19 mouse cellular contexts compared by ENCODE assay signal in the genomic region with DNA sequence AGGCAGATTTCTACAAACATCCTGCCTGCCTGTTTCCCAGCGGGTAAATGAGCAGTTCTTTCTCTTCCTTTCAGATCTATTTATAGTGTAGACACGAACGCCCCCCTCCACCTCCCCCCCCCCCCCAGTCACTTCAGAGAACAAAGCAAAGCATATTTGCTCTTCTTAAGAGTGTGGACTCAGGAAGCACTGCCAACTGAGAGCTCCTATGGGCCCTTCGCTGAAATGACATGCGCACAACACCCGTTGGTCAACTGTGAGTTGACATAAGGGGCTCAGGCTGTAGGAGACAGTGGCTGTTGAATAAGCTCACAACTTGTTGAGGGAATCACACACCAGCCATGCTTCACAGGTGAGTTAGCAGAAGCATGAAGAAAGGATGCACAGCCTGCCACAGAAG.
DNase-seq lines count a peak whose midpoint lies in the region; ATAC-seq and TF ChIP-seq lines count a peak whose summit lies in the region.
"Had no signal": no experiment of that assay in that cellular context is flagged by ENCODE, and none has a peak within 500 bp of the region (broad histone marks: within the 10 kb centered on the region; RNA-seq: fewer than 3 reads in every experiment).

No protein-coding gene starts in this region.

- no peak for TF ChIP-seq CTCF in lung, embryonic 14.5 days (IDR thresholded peaks at IDR 0.05; ENCODE audit: low read depth)

- 0 out of 2 replicates have a peak, but pooled peaks cover 3% of the 10 kb centered on the region for H3K4me1 ChIP-seq in hindbrain, embryonic 11.5 days (replicated peaks; ENCODE audit: control insufficient read depth, insufficient read depth, low read length)
- peaks cover 6% of the 10 kb centered on the region for H3K4me1 ChIP-seq in hindbrain, embryonic 16.5 days (ENCODE audit: control insufficient read depth, insufficient read depth, low read depth, low read length)
- H3K4me1 ChIP-seq in embryonic facial prominence, embryonic 10.5 days = peaks cover 50% of the 10 kb centered on the region
- H3K4me1 ChIP-seq in lung, embryonic 14.5 days (ENCODE audit: insufficient read depth) = peaks cover 3% of the 10 kb centered on the region; the same call in 1 of the 2 replicates
- H3K4me1 ChIP-seq: intestine, embryonic 15.5 days had no signal

- no peak overlapping the region for H3K27ac ChIP-seq in hindbrain, embryonic 11.5 days (ENCODE audit: low read depth, low read length)
- H3K27ac ChIP-seq in hindbrain, embryonic 16.5 days (ENCODE audit: low read depth, low read length) = no peak overlapping the region
- H3K27ac ChIP-seq in embryonic facial prominence, embryonic 10.5 days (replicated peaks) = peak overlapping the region; percentile 40; the same call in 1 of the 2 replicates
- peak overlapping the region; percentile 55 for H3K27ac ChIP-seq in lung, embryonic 14.5 days (ENCODE audit: low read depth)
- H3K27ac ChIP-seq: gastrocnemius, adult 2 months; heart, embryonic 13.5 days; intestine, embryonic 15.5 days; kidney, postnatal 0 days; layer of hippocampus, adult 2 months; liver, embryonic 13.5 days had no signal

- peak; percentile 16 for DNase-seq in hindbrain, embryonic 11.5 days (ENCODE audit: low spot score)
- DNase-seq in embryonic facial prominence, embryonic 10.5 days (ENCODE audit: low spot score) = no peak
- DNase-seq in lung, embryonic 14.5 days = peak; percentile 74
- peak; percentile 62 to 78 for DNase-seq in lung, postnatal 4 days
- DNase-seq in left cerebral cortex, adult 8-10 months (ENCODE audit: low spot score in 2 of 2) = no peak
- DNase-seq: adrenal gland, postnatal 14 days; cerebellum, adult 2 months; gastrocnemius, adult 2 months; heart, postnatal 36 days; liver, embryonic 13.5 days; thymus, postnatal 14 days had no signal

- ATAC-seq in hindbrain, embryonic 11.5 days (ENCODE audit: low FRiP score) = no peak
- ATAC-seq in hindbrain, embryonic 16.5 days = no peak
- ATAC-seq in lung, embryonic 14.5 days (ENCODE audit: insufficient read depth) = peak; percentile 80
- ATAC-seq in frontal cortex, adult (ENCODE audit: low TSS enrichment) = no peak
- ATAC-seq: activated CD4-positive, CD25-positive, alpha-beta regulatory T cell, adult 4 months; intestine, embryonic 15.5 days; Patski had no signal

- no peak overlapping the region for H3K9ac ChIP-seq in hindbrain, embryonic 11.5 days (ENCODE audit: low read depth, low read length)
- H3K9ac ChIP-seq in hindbrain, embryonic 16.5 days (ENCODE audit: low read depth, low read length) = no peak overlapping the region
- no peak overlapping the region for H3K9ac ChIP-seq in lung, embryonic 14.5 days
- H3K9ac ChIP-seq: heart, embryonic 13.5 days; intestine, embryonic 15.5 days; liver, embryonic 13.5 days had no signal

- no peaks in the 10 kb centered on the region for H3K27me3 ChIP-seq in hindbrain, embryonic 11.5 days (ENCODE audit: control insufficient read depth, insufficient read depth, low read length)
- peaks cover 2% of the 10 kb centered on the region; the same call in 1 of the 2 replicates for H3K27me3 ChIP-seq in hindbrain, embryonic 16.5 days (replicated peaks; ENCODE audit: control insufficient read depth, insufficient read depth, low read length)
- H3K27me3 ChIP-seq in embryonic facial prominence, embryonic 10.5 days (replicated peaks; ENCODE audit: low read depth, poor library complexity, severe bottlenecking) = peaks cover 32% of the 10 kb centered on the region
- H3K27me3 ChIP-seq in lung, embryonic 14.5 days (ENCODE audit: insufficient read depth, low read length) = no peaks in the 10 kb centered on the region
- H3K27me3 ChIP-seq: heart, embryonic 13.5 days; intestine, embryonic 15.5 days; liver, embryonic 13.5 days; Patski had no signal

- H3K4me3 ChIP-seq in hindbrain, embryonic 11.5 days (ENCODE audit: low read depth, low read length) = no peak overlapping the region
- H3K4me3 ChIP-seq in hindbrain, embryonic 16.5 days (ENCODE audit: low read length) = no peak overlapping the region
- no peak overlapping the region for H3K4me3 ChIP-seq in embryonic facial prominence, embryonic 10.5 days
- no peak overlapping the region for H3K4me3 ChIP-seq in lung, embryonic 14.5 days (ENCODE audit: low read depth, low read length)
- H3K4me3 ChIP-seq: gastrocnemius, adult 2 months; heart, embryonic 13.5 days; intestine, embryonic 15.5 days; layer of hippocampus, adult 2 months; liver, embryonic 13.5 days had no signal

- no peaks in the 10 kb centered on the region for H3K36me3 ChIP-seq in hindbrain, embryonic 11.5 days (ENCODE audit: control insufficient read depth, insufficient read depth, low read length)
- H3K36me3 ChIP-seq in hindbrain, embryonic 16.5 days (ENCODE audit: control insufficient read depth, insufficient read depth, low read length) = no peaks in the 10 kb centered on the region
- H3K36me3 ChIP-seq in embryonic facial prominence, embryonic 10.5 days (replicated peaks) = no peaks in the 10 kb centered on the region
- H3K36me3 ChIP-seq in lung, embryonic 14.5 days (ENCODE audit: insufficient read depth) = no peaks in the 10 kb centered on the region
- H3K36me3 ChIP-seq: heart, embryonic 13.5 days; intestine, embryonic 15.5 days; liver, embryonic 13.5 days had no signal

- 47% methylated on average over 5 of the region's 6 CpGs for WGBS in hindbrain, embryonic 11.5 days
- WGBS in hindbrain, embryonic 16.5 days = 43% methylated on average over 5 of the region's 6 CpGs
- 57% methylated on average over 6 of the region's 6 CpGs for WGBS in embryonic facial prominence, embryonic 10.5 days
- 34% methylated on average over 6 of the region's 6 CpGs for WGBS in lung, embryonic 14.5 days

- no peak overlapping the region for H3K4me2 ChIP-seq in hindbrain, embryonic 11.5 days (replicated peaks; ENCODE audit: low read depth, low read length)
- H3K4me2 ChIP-seq in hindbrain, embryonic 16.5 days (ENCODE audit: low read length) = no peak overlapping the region
- H3K4me2 ChIP-seq in lung, embryonic 14.5 days = no peak overlapping the region
- H3K4me2 ChIP-seq: heart, embryonic 13.5 days; intestine, embryonic 15.5 days; liver, embryonic 13.5 days had no signal

- no peaks in the 10 kb centered on the region for H3K9me3 ChIP-seq in hindbrain, embryonic 11.5 days (ENCODE audit: control insufficient read depth, low read length)
- no peaks in the 10 kb centered on the region for H3K9me3 ChIP-seq in hindbrain, embryonic 16.5 days (ENCODE audit: control insufficient read depth, low read length)
- no peaks in the 10 kb centered on the region for H3K9me3 ChIP-seq in embryonic facial prominence, embryonic 10.5 days
- H3K9me3 ChIP-seq in lung, embryonic 14.5 days (ENCODE audit: low read depth, low read length) = no peaks in the 10 kb centered on the region
- H3K9me3 ChIP-seq: heart, embryonic 13.5 days; intestine, embryonic 15.5 days; liver, embryonic 13.5 days had no signal

Comparison
In these comparisons a context has a peak if more than half of its experiments do, and no peak if none do; other contexts are left out.
1. DNase-seq: peak in hindbrain, embryonic 11.5 days (single experiment), lung, embryonic 14.5 days (single experiment) and lung, postnatal 4 days (2 of 2); none in embryonic facial prominence, embryonic 10.5 days (single experiment) and left cerebral cortex, adult 8-10 months (0 of 2).
2. H3K27ac ChIP-seq: peak in embryonic facial prominence, embryonic 10.5 days (single experiment) and lung, embryonic 14.5 days (single experiment); none in hindbrain, embryonic 11.5 days (single experiment) and hindbrain, embryonic 16.5 days (single experiment).